ENCODE assay signal across 8 mouse cellular contexts in genomic region chr8:28298896-28299793, GRCm38 (mm10).
DNase-seq lines count a peak whose midpoint lies in the region; ATAC-seq and TF ChIP-seq lines count a peak whose summit lies in the region.

No protein-coding gene starts in this region.

- H3K27ac ChIP-seq in kidney, embryonic 16.5 days (ENCODE audit: low read length): no peak overlapping the region
- no peak overlapping the region for H3K27ac ChIP-seq in kidney, postnatal 0 days
- H3K27ac ChIP-seq in midbrain, embryonic 16.5 days (ENCODE audit: low read length): peak overlapping the region; percentile 42; the same call in 1 of the 2 replicates

- no peaks in the 10 kb centered on the region for H3K36me3 ChIP-seq in kidney, embryonic 16.5 days (ENCODE audit: insufficient read depth, low read length)
- H3K36me3 ChIP-seq in kidney, postnatal 0 days (ENCODE audit: insufficient read depth, low read length): no peaks in the 10 kb centered on the region
- no peaks in the 10 kb centered on the region for H3K36me3 ChIP-seq in midbrain, embryonic 16.5 days (ENCODE audit: control insufficient read depth, insufficient read depth, low read length)

- H3K9me3 ChIP-seq in kidney, embryonic 16.5 days (ENCODE audit: low read length): no peaks in the 10 kb centered on the region
- no peaks in the 10 kb centered on the region for H3K9me3 ChIP-seq in kidney, postnatal 0 days (replicated peaks; ENCODE audit: low read length)
- no peaks in the 10 kb centered on the region for H3K9me3 ChIP-seq in midbrain, embryonic 16.5 days (replicated peaks; ENCODE audit: control insufficient read depth, low read length, poor library complexity, severe bottlenecking)

- no peak for TF ChIP-seq CTCF in kidney, postnatal 0 days (IDR thresholded peaks at IDR 0.05; ENCODE audit: low read depth)

- no peak overlapping the region for H3K4me3 ChIP-seq in kidney, embryonic 16.5 days (ENCODE audit: low read length)
- no peak overlapping the region for H3K4me3 ChIP-seq in kidney, postnatal 0 days (replicated peaks; ENCODE audit: low read depth, low read length)
- no peak overlapping the region for H3K4me3 ChIP-seq in midbrain, embryonic 16.5 days (ENCODE audit: low read depth, low read length)

- no peak overlapping the region for H3K9ac ChIP-seq in kidney, embryonic 16.5 days (replicated peaks; ENCODE audit: low read length)
- no peak overlapping the region for H3K9ac ChIP-seq in kidney, postnatal 0 days (ENCODE audit: low read depth, low read length)
- no peak overlapping the region for H3K9ac ChIP-seq in midbrain, embryonic 16.5 days (ENCODE audit: low read depth, low read length)

- peak; percentile 28 for DNase-seq in kidney, adult 11 months
- DNase-seq in frontal cortex, postnatal 36 days (ENCODE audit: low spot score in 2 of 2): peak; percentile 8 to 16
- peak; percentile 55 for DNase-seq in kidney, postnatal 0 days (ENCODE audit: low spot score)
- no peak for DNase-seq in spleen, adult 18-20 months
- DNase-seq in urinary bladder, postnatal 10 days (ENCODE audit: low spot score): no peak

- ATAC-seq in kidney, embryonic 16.5 days (ENCODE audit: low FRiP score, low TSS enrichment): no peak
- ATAC-seq in kidney, postnatal 0 days (replicated peaks; ENCODE audit: low FRiP score, low read depth): no peak
- ATAC-seq in midbrain, embryonic 16.5 days: no peak
- ATAC-seq in granulocyte monocyte progenitor cell, adult 5-6 weeks (replicated peaks; ENCODE audit: poor library complexity, severe bottlenecking): no peak

- no peaks in the 10 kb centered on the region for H3K27me3 ChIP-seq in kidney, embryonic 16.5 days (ENCODE audit: insufficient read depth, low read length)
- no peaks in the 10 kb centered on the region for H3K27me3 ChIP-seq in kidney, postnatal 0 days (ENCODE audit: insufficient read depth, low read length)
- no peaks in the 10 kb centered on the region for H3K27me3 ChIP-seq in midbrain, embryonic 16.5 days (ENCODE audit: control insufficient read depth, insufficient read depth, low read depth, low read length)

- 49% methylated on average over 5 of the region's 5 CpGs for WGBS in kidney, embryonic 16.5 days
- WGBS in kidney, postnatal 0 days: 49% methylated on average over 5 of the region's 5 CpGs
- 53% methylated on average over 5 of the region's 5 CpGs for WGBS in midbrain, embryonic 16.5 days

- no peak overlapping the region for H3K4me2 ChIP-seq in kidney, embryonic 16.5 days (replicated peaks; ENCODE audit: low read depth, low read length)
- H3K4me2 ChIP-seq in kidney, postnatal 0 days (ENCODE audit: low read length): no peak overlapping the region
- H3K4me2 ChIP-seq in midbrain, embryonic 16.5 days (ENCODE audit: low read length): no peak overlapping the region

- 0 out of 2 replicates have a peak, but pooled peaks cover 4% of the 10 kb centered on the region for H3K4me1 ChIP-seq in kidney, embryonic 16.5 days (ENCODE audit: insufficient read depth, low read length)
- H3K4me1 ChIP-seq in kidney, postnatal 0 days (replicated peaks; ENCODE audit: insufficient read depth, low read length): no peaks in the 10 kb centered on the region
- H3K4me1 ChIP-seq in midbrain, embryonic 16.5 days (ENCODE audit: control insufficient read depth, insufficient read depth, low read length): peaks cover 2% of the 10 kb centered on the region; the same call in 1 of the 2 replicates

Comparison
In these comparisons a context has a peak if more than half of its experiments do, and no peak if none do; other contexts are left out.
1. DNase-seq: peak in kidney, adult 11 months (single experiment), frontal cortex, postnatal 36 days (2 of 2) and kidney, postnatal 0 days (single experiment); none in spleen, adult 18-20 months (0 of 2) and urinary bladder, postnatal 10 days (single experiment).